Mouse (Mus musculus) MN1 (cell line): ENCODE results near the gene Daglb.
"Not testable (repeated sequence)": the region's sequence is repeated elsewhere in the genome, so short reads cannot be mapped to it uniquely, and the experiment has no call there.

Source experiments
- DNase-seq: peaks from one replicate; pipeline ENCODE4 v3.0.0-alpha.2; 2016; ENCODE audit warnings: low spot score

Daglb gene

DNA sequence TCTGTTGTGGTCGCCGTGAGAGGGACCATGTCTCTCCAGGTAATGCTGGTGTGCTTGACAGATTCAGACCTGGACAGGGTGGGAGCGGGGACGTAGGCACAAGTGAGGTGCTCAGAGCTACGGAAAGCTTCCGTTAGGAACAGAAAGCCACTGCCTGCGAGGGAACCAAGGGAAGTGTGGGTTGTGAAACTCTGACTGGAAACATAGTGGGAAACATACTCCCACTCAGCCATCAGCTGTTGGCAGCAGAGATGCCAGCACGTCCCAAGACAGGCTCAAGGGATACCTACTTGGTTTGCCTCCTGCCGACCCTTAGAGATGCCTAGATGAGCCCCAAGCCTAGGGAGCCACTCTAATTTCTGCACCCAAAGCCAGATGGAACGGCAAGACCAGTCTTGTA lies 22.8 kb downstream of the Daglb start:
- DNase-seq, result no peak

GRCm38 (mm10) chr5:143487998-143488397 lies 23.6 kb downstream of the Daglb start:
- DNase-seq, result no peak

DNA sequence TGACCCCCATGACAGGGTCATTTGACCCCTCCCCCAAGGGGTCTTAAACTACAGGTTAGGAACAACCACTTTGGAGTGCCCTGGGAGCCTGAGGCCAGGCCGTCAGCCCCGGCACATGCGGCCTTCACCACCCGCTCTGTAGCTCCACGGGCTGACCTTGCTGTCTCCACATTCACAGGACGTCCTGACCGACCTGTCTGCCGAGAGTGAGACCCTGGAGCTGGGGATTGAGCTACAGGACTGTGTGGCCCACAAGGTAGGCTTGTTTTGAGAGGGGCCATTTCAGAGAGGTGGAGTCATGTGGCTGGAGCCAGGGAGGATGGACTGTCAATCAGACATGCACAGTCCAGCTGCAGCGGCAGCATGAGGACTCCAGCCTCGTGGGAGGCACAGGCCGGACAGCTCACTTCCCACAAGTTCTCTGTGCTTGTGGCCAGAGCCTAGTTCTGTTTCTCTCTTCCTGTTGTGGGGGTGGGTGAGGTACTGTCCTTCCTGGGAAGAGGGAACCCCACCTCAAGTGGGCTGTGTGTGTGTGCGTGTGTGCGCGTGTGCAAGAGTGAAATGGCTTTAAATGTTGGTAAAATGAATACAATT lies 25.5 kb downstream of the Daglb start:
- DNase-seq, result no peak

- no peak for DNase-seq
Observed at GRCm38 (mm10) chr5:143491736-143492135, 27.4 kb downstream of the Daglb start.

GRCm38 (mm10) chr5:143493163-143493562 lies 28.8 kb downstream of the Daglb start:
- DNase-seq, result no peak

GRCm38 (mm10) chr5:143495708-143496107 lies 31.3 kb downstream of the Daglb start:
- no peak for DNase-seq

GRCm38 (mm10) chr5:143497451-143497850 lies 33.1 kb downstream of the Daglb start:
- no peak for DNase-seq

GRCm38 (mm10) chr5:143499197-143499596 lies 34.8 kb downstream of the Daglb start:
- DNase-seq, result no peak

DNA sequence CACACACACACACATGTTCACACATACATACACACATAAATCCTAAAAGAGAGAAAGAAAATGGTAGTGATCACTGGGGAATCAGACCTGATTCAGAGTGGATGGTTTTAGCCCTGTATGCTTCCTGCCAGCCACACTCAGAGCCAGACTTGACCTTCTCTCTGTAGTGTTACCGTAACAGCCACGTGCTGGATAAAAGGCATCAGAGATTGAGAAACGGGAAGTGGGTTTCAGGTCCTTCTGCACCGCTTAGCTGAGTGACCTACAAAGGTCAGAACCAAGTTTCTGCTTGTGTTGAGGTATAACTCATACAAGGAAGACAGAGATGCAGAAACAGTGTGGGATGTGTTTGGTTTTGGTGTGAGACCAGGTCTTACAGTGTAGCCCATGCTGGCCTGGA lies 35.3 kb downstream of the Daglb start:
- no peak for DNase-seq

- not testable (repeated sequence) for DNase-seq
Observed at GRCm38 (mm10) chr5:143500711-143501110, 36.3 kb downstream of the Daglb start.

GRCm38 (mm10) chr5:143501140-143501539 lies 36.8 kb downstream of the Daglb start:
- DNase-seq, result no peak

GRCm38 (mm10) chr5:143501649-143502048 lies 37.3 kb downstream of the Daglb start:
- no peak for DNase-seq

DNA sequence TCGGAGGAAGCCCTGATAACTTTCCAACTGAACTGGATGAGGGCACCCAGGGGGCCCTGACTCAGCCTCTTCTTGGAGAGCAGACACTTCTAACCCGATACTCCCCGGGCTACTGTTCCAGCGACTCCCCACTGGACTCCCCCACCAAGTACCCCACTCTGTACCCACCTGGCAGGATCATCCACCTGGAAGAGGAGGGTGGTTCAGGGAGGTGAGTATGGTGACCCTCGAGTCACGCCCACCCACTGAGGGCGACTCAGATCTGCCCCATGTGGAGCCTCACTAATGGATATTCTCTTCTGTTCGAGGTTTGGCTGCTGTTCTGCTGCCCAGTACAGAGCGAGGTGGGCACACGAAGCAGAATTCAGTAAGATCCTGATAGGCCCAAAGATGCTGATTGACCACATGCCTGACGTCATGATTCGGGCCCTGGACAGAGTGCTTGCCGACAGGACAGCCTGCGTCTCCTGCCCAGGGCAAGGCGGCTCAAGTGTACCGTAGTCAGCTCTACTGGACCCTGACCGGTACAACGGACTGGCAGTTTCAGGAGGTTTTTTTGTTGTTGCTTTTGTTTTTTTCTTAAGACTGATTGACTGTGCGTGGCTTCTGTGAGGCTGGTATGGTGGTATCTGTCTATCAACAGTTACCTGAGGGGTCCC lies 38.6 kb downstream of the Daglb start:
- DNase-seq, result no peak

- DNase-seq, result no peak
Observed at GRCm38 (mm10) chr5:143503740-143504139, 39.4 kb downstream of the Daglb start.

- DNase-seq, result peak; percentile 68
Observed at GRCm38 (mm10) chr5:143504453-143504852, 40.1 kb downstream of the Daglb start.

GRCm38 (mm10) chr5:143505056-143505455 lies 40.7 kb downstream of the Daglb start:
- no peak for DNase-seq

- DNase-seq, result no peak
Observed at GRCm38 (mm10) chr5:143505545-143505944, 41.2 kb downstream of the Daglb start.

- no peak for DNase-seq
Observed at GRCm38 (mm10) chr5:143509294-143509693, 44.9 kb downstream of the Daglb start.

DNA sequence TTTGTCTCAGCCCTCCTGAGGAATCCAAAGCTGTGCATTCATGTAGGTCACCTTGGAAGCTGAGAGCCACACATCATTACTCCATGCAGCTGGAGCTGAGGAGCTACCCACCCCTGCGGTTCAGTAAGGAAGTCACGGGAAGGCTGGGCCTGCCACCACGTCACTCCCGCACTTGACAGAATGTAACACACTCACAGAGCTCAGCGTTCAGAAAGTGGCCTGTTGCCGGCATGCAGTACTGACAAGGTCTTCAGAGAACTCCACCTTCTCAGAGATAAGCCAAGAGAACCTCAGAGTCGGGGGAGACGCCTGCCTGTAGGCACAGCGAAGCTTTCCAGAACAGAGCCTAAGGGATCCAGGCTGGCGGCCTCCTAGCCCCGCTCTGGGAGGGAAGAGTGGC lies 45.4 kb downstream of the Daglb start:
- DNase-seq, result no peak

- DNase-seq, result no peak
Observed at GRCm38 (mm10) chr5:143511577-143511976, 47.2 kb downstream of the Daglb start.

- DNase-seq, result no peak
Observed at GRCm38 (mm10) chr5:143512305-143512704, 47.9 kb downstream of the Daglb start.

GRCm38 (mm10) chr5:143514878-143515277 lies 50.5 kb downstream of the Daglb start:
- no peak for DNase-seq

DNA sequence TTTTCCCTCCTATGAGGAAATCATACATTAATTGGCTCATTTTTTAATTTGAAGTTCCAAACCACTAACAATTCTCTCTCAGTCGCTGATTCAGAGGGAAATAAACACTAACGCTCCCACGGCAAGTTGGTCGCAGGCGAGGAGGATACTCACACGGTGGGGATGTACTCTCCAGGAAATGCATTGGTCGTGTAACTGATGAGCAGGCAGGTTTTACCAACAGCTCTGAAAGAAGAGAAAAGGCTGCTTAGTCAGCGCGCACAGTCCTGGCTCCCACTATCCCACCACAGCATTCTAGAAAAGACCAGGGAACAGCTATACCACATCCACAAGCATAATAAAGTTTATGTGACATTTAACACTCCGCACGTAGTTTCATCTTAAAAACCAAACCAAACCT lies 52.6 kb downstream of the Daglb start:
- DNase-seq, result no peak

DNA sequence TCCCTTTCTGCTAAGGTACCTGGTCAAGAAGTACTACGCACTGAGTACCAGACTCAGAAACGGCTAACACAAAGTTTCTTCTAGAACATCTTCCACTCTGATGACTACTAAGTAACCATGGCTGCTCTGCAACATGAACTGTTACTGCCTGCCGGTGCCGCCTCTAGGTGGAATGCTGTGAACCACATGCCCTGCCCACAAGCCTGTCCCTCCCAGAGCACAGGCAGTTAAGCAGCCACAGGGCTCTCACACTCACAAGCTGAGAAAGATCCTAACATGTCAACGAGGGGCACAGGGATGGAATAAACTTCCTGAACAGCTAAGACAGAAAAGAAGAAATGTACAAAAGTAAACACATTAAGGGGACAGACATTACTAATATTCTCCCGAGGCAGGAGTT lies 53.1 kb downstream of the Daglb start:
- DNase-seq, result no peak
